Mouse (Mus musculus): ENCODE measurements at regions not wholly inside any gene's neighbourhood (a gene's known extent, or its start where the extent isn't known, plus 50 kb on each side); places are given as distances from the start of the nearest gene placed in this dataset.

GRCm38 (mm10) chr12:86830247-86830585 lies 54.4 kb downstream of the Irf2bpl start:
- TF ChIP-seq EP300 (IDR thresholded peaks at IDR 0.05) (no peak), CTCF (IDR thresholded peaks at IDR 0.05) (no peak)
